Mouse (Mus musculus) gastrocnemius, postnatal 14 days (tissue): ENCODE results near the gene Camkk1. TPM values are rescaled to one million over a fixed set of nuclear protein-coding genes. Genes with fewer than 3 reads are reported as not detected.

Source experiments
- DNase-seq: peaks from one replicate; pipeline ENCODE4 v3.0.0; 2021; ENCODE audit warnings: mixed read lengths
- intact Hi-C: fragments of 180-260 bp; cut with DNase I; formaldehyde crosslinking; loops from one replicate; pipeline ENCODE4 v1.15.1; 2025; ENCODE audit warnings: low total_unique reads
- total RNA-seq, 2 experiments: library from RNA; stranded (reverse); gene quantifications; 2 replicates each; pipeline ENCODE4 v1.2.3; 2021

Gene Camkk1
- total RNA-seq, 2 experiments from 2014 or later, result 1.1 to 1.8 TPM

DNA sequence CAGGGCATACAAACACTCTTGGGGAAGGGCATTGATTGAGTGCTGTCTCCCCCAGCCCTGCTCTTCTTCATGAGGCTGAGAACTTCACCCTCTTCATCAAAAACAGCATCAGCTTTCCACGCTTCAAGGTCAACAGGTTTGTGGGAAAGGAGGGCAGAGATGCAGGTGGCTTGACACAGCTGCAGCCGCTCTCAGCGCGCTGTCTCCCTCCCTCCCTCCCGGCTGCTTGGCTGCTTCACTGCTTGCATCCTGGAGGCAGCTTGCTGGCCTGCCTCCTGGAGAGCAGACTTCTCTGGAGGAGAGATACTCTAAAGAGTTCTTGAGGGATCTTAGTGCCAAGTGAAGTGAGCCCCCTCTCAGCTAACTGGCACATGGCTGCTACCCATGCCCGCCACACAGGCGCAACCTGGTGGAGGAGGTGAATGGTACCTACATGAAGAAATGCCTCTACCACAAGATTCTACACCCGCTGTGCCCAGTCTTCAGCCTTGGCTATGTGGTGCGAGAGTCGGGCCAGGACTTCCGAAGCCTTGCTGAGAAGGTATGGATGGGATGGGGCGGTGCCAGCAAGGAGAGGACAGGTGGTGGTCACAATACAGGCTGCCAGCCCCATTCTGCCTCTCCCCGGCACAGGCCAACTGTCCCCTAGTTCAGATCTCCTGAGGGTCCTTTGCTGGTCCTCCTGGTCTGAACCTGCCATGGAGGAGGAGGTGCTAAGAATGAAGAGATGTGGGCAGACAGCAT, 9.1 kb upstream of the Camkk1 start:
- intact Hi-C loops, result loop anchor here (10.0 kb wide), 1 partner anchor 105 kb away; no protein-coding TSS in a partner anchor
- DNase-seq, result no peak

DNA sequence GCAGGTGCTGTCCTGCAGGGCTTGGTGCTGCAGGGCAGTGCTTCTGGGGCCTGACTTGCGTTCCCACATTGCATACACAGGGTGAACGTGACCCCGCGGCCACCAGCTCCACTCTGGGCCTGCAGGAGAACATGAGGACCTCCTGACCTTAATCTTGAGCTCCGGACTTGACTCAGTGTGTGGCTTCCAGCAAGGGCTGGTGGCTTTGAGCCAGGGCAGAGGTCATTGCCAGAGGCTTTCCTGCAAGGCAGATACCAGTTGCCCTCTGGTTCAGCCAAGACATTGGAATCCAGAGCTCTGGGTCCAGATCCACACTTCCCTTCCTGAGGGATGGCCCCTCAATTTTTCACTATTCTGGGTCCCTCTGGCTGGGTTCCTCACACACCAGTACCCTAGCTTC, 4.8 kb upstream of the Camkk1 start:
- intact Hi-C loops, result no loop called here
- DNase-seq, result no peak

DNA sequence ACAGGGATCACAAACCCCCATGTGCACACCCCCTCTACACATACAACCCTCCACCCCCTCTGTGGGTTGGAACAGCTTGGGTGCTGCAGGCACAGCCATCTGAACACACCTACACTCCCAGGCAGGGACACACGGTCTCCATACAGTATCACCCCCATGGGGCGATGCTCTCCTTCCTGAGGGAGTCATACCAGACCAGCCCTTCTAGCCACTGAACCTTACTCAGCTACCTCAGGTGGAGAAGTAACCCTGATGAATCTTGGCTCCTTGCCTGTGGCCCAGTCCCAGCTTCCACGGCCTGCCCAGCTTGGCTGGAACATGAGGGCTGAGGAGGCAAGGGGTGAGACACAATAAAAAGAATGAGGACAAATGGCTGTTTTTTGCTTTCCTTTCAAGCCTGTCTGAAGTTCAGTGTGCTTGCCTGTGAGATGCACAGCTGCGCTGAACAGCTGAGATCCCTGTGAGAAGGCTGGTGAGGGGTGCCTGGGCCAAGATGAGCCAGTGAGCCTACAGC, 3.9 kb upstream of the Camkk1 start:
- intact Hi-C loops, result no loop called here
- DNase-seq, result no peak

DNA sequence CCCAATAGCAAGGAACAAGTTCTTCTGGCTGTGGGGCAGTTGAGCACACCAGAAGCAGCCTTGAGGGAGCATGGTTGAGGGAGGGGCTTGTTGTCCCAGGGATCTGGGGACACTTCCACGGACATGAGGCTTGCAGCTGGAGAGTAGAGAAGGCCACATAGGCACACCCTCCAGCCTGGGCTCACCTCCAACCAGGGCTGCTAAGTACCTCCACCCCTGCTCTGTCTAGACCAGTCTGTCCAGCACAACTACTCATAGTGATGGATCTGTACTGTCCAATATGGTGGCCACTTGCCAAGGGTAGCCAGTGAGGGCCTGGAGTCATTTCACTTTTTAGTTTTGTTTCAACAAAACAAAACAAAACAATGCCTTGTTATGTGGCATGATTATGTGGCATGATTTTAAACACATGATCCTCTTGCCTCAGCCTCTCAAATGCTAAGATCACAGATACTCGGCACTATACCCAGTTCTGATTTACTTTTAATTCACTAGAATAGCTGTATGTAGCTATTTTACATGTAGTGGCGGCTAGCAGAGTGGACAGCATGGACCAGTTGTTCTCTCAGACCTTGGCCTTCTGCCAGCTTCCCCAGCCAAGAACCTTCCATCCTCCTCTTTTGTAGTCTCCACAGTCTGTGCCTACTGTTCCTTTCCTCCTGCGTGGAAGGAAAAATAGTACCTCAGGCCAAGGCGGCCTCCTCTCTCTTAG, 3.3 kb upstream of the Camkk1 start:
- peak; percentile 77 for DNase-seq
- intact Hi-C loops, result no loop called here

DNA sequence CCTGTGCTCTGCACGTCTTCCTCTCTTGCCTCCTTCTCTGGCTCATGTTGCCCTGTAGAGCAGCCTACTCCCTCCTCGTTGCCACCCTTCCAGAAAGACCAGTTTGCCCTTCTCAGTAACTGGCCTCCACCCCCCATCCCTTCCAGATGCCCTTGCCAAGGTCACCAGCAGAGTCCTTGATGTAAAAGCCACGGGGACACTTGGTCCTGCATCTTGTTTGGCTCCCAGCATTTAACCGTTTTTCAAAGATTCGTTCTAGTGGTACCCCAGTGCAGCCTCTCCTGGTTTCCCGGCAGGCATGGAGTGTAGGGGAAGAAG, 2.7 kb upstream of the Camkk1 start:
- no peak for DNase-seq
- intact Hi-C loops, result no loop called here

DNA sequence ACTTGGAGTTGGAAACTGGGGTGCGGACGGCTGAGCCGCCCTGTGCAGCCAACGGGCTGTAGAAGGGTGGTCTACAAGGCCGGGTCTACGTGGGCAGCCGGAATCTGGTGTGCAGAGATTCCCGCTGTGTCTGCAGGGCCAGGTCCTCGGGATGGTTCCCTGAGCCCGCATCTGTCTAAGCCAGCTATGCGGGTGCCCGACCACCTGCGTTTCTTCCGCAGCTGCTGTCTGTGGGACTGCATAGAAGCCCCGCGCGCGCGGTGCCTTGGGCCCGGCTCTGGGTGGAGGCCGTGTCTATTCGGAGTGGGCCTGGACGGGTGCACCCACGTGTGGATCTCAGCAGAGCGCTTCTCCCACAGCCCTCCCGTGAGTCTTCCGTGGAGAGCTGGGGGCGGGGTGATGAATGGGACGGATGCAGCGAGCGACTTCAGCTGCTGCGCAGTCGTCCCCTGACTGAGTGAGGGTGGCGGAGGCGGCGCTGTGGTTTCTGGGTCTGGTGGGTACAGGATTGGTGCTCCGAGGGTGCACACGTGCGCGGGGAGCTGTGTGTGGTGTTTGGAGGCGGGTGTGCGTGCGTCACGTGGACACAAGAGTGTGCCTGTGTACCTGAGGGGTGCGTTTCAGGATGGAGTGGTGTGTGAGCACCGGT, 463 bp downstream of the Camkk1 start:
- DNase-seq, result no peak
- intact Hi-C loops, result no loop called here

DNA sequence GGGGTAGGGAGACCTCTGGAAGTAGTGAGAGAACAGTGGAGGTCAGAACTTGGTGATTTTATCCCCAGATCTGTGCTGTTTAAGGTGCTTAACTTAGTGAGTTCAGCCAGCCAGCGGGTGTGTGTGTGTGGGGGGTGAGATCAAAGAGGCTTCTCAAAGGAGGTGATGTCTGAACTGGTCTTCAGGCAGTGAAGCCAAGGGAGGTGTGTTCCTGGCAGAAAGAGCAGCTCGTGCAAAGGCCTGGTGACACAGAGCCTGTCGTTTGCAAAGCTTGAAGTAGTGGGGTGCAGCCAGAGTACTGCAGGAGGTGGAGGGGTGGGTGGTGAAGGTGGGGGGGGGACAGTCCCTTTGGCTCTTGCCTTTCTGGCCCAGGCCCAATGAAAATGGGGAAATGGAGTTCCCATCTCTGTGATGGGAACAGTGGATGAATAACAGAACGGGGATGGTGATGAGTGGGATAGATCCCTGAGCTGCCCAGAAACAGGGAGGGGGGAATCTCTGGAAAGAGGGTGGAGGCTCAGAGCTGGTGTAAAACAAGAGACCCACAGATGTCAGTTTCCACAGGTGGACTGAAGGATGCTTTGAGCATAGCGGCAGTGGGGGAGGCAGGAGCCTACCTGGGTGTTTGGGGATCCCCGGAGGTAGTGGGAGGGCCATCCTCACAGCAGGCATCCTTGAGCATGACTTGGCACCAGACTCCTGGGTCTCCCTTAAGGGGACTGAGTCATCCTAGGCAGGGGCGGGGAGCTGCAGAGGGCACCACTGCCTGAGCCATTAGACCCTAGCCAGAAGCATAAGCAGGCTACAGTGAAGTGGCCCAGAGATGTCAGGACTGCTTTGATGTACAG, 2.4 kb downstream of the Camkk1 start:
- no peak for DNase-seq
- intact Hi-C loops, result no loop called here

DNA sequence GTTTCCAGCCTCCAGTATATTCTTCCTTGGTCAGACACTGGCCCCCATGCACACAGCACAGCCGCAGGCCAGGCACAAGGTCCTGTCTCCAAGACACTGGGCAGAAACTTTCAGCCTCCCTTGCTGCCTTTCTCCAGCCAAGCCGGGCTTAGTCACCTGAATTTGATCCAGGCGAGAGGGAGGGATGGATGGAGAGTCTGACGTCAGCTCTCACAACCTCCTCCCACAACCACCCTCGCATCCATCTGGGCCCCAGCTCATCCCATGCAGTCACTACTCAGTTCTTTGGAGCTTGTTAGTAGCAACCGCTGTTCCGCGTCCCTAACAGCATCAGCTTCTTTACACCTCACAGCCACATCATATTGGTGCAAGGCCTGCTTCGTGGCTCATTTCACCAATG, 4.3 kb downstream of the Camkk1 start:
- DNase-seq, result peak; percentile 81
- intact Hi-C loops, result no loop called here

DNA sequence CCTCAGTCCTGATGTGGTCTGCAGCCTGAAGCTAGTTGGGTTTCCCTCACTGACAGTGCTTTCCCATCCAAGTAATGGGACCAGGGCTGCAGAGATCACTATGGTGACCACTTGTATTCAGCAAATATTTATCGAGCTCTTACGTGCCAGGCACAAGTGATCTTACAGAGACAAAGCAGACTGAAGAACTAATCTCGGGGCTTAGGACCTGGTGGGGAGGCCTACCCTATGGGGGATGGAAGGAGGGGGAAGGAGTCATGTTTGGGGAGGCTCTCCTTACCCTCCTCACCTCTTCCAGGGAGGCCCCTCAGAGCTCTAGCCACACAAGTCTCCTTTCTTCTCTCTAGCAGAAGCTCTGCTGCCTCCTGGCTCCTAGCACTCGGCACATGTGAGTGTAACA, 5.0 kb downstream of the Camkk1 start:
- no peak for DNase-seq
- intact Hi-C loops, result no loop called here

DNA sequence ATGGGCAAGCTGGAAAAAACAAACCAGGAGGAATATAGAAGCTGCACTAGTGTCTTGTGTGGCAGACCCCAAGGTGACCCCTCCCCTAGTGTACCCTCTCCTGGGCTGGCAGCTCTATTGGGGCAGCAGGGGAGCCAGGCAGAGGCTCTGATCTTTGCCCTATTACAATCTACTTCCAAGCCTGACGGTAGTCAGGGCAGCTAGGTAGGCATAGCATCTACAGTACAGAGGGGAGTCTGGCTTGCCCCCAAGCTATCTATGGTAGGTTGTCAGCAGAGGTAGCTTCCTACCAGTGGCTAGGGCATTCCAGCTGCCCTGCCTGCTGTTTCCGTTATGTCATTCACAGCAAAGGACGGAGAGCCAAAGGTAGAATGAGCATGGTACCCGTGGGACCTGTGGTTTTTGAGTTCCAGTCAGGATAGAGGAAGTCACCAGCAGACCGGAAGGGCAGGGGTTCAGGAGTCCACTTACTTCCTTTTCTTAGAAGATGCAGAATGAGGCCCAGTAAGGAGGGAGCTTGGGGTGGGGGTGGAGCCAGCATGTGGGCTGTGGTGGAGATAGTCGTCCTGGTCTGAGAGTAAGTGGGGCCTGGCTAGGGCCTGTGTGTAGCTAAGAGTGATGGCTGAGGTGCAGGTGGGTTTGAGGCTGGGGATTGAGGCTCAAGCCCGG, 5.6 kb downstream of the Camkk1 start:
- DNase-seq, result no peak
- intact Hi-C loops, result no loop called here

DNA sequence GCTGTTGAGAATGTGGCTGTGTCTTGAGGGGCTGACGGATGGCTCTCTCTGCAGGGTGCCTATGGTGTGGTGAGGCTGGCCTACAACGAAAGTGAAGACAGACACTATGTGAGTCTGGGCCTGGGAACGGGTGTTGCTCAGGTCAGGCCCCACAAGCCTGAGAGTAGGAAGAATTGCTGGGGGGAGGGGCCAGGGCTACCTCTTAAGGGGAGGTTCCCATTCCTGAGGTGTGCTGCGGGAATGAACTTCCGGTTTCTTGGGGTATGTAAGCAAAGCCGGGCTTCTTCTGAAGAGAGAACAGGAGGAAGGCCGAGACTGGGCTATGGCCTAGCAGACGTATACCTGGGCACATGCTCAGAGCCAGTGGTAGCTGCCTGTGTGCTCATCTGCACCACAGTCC, 8.2 kb downstream of the Camkk1 start:
- intact Hi-C loops, result no loop called here
- no peak for DNase-seq

DNA sequence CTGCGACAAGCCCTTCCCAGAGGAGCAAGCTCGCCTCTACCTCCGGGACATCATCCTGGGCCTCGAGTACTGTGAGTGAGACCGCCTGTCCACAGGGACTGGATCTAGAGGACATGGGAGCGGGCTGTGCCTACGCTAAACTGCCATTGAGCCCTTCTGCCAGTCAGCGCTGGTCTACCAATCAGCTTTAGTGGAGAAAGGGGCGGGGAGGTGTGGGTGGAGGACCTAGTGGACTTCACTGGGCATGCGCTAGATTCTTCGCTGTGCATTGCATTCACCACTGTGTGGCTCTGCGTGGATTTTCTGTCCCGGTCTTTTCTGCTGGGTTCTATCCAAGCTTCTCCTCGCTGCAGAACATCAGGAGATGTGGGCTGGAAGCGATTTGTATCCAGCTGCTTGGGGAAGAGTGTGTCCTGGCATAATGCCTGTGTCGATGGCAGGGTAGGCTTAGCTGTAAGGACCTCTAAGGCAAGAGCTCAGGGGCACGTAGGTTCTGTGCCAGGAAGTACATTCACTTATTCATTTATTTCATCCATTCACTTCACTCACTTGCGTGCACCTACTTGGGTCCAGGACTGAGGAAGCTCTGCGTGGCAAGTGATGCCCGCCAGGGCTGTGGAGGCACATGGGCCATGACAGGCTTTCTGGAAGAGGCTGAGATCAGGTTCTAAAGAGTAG, 12.2 kb downstream of the Camkk1 start:
- intact Hi-C loops, result no loop called here
- peak; percentile 83 for DNase-seq

DNA sequence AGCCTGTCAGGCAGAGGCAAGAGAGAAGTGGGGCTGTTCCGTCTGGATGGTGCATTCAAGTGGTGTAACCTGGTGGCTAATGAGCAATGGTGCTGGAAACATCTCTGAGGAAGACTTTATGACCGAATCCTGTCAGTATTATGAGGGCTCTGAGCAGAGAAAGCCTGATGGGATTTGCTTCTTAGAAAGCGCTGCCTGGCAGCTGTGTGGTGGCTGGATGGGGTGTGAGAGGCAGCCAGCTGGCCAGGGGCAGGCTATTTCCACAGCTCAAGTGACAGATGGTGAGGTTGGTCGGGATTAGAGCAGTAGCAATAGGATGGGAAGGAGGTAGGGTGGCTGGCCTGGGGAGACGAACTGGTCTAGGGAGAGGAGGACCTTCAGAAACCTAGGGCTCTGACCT, 12.7 kb downstream of the Camkk1 start:
- intact Hi-C loops, result no loop called here
- DNase-seq, result peak; percentile 53

DNA sequence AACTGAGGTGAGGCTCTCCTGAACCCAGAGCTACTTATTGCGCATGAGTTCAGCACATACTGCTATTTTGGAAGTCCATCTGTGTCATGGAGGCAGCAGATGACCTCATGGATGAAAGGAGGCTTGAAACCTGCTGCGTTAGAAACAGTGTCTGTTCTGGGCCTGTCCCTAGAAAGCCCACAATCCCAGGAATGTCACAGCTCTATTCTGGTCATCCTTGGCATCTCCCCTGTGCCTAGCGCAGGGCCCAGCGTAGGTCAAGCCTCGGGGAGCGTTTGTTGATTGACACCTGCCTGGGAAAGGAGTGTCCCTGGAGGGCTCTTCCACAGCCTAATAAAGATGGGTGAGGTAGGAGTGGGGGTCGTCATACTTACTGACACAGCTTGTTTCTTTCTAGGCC, 17.3 kb downstream of the Camkk1 start:
- intact Hi-C loops, result no loop called here
- no peak for DNase-seq

DNA sequence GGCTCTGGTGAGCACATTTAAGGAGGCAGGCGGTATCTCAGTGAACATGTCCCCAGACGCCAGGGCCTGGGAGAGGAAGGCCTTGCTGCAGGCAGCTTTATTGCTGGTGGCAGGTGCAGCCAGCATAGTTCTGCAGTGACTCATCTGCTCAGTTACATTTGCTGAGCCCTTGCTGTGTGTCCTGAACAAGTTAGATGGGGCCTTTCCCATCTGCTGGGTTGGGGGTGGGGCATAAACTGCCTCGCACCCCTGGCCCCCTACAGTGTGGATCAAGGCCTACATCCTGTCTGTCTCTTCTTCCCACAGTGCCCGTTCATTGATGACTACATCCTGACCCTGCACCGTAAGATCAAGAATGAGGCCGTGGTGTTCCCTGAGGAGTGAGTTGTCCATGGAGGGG, 18.1 kb downstream of the Camkk1 start:
- DNase-seq, result no peak
- intact Hi-C loops, result no loop called here

DNA sequence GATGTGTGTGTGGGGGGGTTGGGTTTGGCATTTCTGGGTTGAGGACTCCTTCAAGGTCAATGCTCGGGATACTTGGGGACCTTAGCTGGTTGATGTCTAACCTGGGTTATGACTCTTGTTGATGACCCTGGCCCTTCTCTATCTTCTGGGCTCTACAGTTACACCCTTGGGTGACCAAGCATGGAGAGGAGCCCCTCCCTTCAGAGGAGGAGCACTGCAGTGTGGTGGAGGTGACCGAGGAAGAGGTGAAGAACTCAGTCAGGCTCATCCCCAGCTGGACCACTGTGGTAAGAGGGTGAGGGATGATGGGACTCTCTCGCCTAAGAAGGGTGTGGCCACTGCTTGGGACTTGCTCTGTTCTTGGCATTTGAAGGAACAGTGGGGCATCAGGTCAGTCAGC, 18.9 kb downstream of the Camkk1 start:
- intact Hi-C loops, result loop anchor here (2.0 kb wide), 1 partner anchor 31 kb away; no protein-coding TSS in a partner anchor
- no peak for DNase-seq

DNA sequence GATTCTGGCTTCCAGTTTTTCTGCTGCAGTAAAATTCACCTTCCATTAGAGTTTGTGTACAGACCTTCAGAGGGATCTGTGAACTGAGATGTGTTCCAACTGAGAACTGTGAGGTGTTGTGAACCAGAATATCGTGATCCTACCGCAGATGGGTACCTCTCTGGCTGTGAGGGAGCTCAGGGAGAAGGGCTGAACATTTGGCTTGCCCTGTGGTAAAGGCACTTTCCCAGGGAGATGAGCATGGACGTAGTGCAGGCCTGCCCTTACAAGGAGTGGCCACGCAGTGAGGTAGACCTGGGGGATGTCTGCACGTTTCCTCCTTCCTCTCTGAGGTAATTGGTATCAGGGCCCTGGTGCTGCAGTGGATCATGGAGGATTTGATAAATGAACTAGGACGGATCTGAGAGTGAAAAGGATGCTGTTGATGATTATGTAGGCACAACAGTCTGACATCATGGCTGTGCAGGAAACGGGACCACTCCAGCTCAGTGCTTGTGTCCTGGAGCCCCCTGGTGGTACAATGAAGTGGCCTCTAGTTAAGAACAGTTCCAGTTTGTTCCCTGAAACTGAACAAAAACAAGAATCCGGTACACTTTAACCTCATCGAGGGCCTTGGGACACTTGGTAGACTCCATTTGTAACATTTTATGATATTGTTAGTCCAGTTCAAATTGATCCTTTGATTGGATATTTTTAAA, 20.4 kb downstream of the Camkk1 start:
- DNase-seq, result peak; percentile 68
- intact Hi-C loops, result loop anchor here (2.0 kb wide), 1 partner anchor 32 kb away; no protein-coding TSS in a partner anchor

DNA sequence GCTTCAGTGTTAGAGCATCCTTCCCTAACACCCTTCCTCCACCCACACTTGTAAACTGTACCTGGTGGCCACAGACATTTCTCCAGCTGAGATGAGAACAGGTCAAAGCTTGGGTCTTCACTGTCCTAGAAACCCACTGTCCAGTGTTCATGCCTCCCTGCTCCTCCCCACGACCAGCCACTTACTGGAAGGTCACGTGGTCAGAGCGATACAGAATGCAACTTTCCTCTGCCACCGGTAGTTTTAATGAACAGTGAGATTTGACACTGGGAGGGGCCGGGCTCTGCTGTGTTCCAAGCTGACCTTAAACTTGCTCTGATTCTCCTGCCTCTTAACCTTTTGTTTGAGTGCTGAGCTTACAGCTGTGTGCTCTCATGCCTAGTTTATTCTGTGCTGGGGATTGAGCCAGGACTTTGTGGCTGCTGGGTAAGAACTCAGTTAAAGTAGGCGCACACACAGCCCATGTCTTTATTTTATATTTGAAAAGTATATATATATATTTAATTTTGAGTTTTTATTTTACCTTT, 25.5 kb downstream of the Camkk1 start:
- no peak for DNase-seq
- intact Hi-C loops, result no loop called here
